10 mouse cellular contexts compared by ENCODE assay signal in the genomic region with DNA sequence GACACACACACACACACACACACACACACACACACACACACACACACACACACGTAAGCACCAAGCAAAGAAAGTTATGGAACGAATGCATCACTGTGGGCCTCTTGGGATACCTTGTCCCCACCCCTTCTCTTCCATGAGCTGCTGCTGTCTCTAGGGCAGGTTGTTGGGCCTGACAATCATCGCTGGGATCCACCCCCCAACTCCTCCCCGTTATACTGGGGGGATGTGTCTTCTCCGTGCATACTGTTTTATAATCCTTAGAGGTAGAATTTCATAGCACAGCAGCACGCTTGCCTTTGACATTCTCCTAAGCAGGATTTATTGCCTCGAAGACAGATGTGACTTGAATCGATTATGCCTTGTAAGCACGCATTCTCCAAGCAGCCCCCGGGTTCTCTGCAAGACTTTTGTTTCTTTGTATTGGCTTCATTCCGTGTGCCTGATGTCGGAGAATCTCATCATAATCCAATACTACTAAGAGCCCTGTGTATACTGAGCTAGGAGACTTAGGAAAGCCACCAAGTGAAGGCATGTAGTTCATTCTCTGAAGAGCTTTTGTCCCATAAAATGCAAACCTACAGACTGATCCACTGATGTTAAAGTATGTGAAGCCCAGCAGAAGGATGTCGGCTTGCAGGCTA.
DNase-seq lines count a peak whose midpoint lies in the region; ATAC-seq lines count a peak whose summit lies in the region.
"Had no signal": no experiment of that assay in that cellular context is flagged by ENCODE, and none has a peak within 500 bp of the region (broad histone marks: within the 10 kb centered on the region; RNA-seq: fewer than 3 reads in every experiment).

No protein-coding gene starts in this region.

- intact Hi-C loops in left cerebral cortex, postnatal 25 days (cut with DNase I): no loop called here

- no peaks in the 10 kb centered on the region for H3K4me1 ChIP-seq in limb, embryonic 11.5 days (ENCODE audit: control insufficient read depth, insufficient read depth, low read length)
- peaks cover 16% of the 10 kb centered on the region for H3K4me1 ChIP-seq in limb, embryonic 10.5 days
- H3K4me1 ChIP-seq in forebrain, embryonic 14.5 days (ENCODE audit: control insufficient read depth, insufficient read depth, low read length): peaks cover 37% of the 10 kb centered on the region
- H3K4me1 ChIP-seq in limb, embryonic 13.5 days: peaks cover 26% of the 10 kb centered on the region
- H3K4me1 ChIP-seq: megakaryocyte, embryonic 14.5 days had no signal

- peak; percentile 25 for DNase-seq in limb, embryonic 11.5 days (ENCODE audit: low spot score)
- no peak for DNase-seq in limb, embryonic 10.5 days (ENCODE audit: low spot score)
- peak; percentile 66 for DNase-seq in forebrain, embryonic 14.5 days (ENCODE audit: low spot score)
- peak; percentile 7 for DNase-seq in skeletal muscle tissue, adult 2 months (ENCODE audit: low read depth, low spot score)
- DNase-seq in spleen, postnatal 14 days (ENCODE audit: low spot score in 2 of 2): no peak
- no peak for DNase-seq in urinary bladder, postnatal 14 days (ENCODE audit: low spot score)
- no peak for DNase-seq in left cerebral cortex, postnatal 25 days (ENCODE audit: low spot score in 2 of 2)
- DNase-seq: layer of hippocampus, postnatal 36 days had no signal

- ATAC-seq in limb, embryonic 11.5 days (ENCODE audit: insufficient number of reproducible peaks, low FRiP score, low TSS enrichment, low read depth): peak; percentile 57; the same call in 1 of the 2 replicates
- peak; percentile 72; the same call in 1 of the 2 replicates for ATAC-seq in forebrain, embryonic 14.5 days
- peak; percentile 82 for ATAC-seq in limb, embryonic 13.5 days (ENCODE audit: low FRiP score, low read depth)

- no peak overlapping the region for H3K27ac ChIP-seq in limb, embryonic 11.5 days (replicated peaks; ENCODE audit: low read depth, low read length)
- no peak overlapping the region for H3K27ac ChIP-seq in limb, embryonic 10.5 days
- H3K27ac ChIP-seq in forebrain, embryonic 14.5 days (ENCODE audit: low read depth, low read length): peak overlapping the region; percentile 44; the same call in 1 of the 2 replicates
- H3K27ac ChIP-seq in limb, embryonic 13.5 days: no peak overlapping the region

- H3K4me2 ChIP-seq in limb, embryonic 11.5 days (ENCODE audit: low read depth, severe bottlenecking): no peak overlapping the region
- peak overlapping the region; percentile 31 for H3K4me2 ChIP-seq in forebrain, embryonic 14.5 days (ENCODE audit: low read length)
- H3K4me2 ChIP-seq in limb, embryonic 13.5 days (replicated peaks): peak overlapping the region; percentile 51

- WGBS in limb, embryonic 11.5 days: 47% methylated on average over 13 of the region's 13 CpGs
- 63% methylated on average over 13 of the region's 13 CpGs for WGBS in limb, embryonic 10.5 days
- 17% methylated on average over 13 of the region's 13 CpGs for WGBS in forebrain, embryonic 14.5 days
- 20% methylated on average over 13 of the region's 13 CpGs for WGBS in limb, embryonic 13.5 days

- no peak overlapping the region for H3K9ac ChIP-seq in limb, embryonic 11.5 days (ENCODE audit: low read length)
- no peak overlapping the region for H3K9ac ChIP-seq in forebrain, embryonic 14.5 days (ENCODE audit: low read length)
- H3K9ac ChIP-seq in limb, embryonic 13.5 days: no peak overlapping the region

- H3K9me3 ChIP-seq in limb, embryonic 11.5 days (ENCODE audit: control insufficient read depth, low read length): no peaks in the 10 kb centered on the region
- H3K9me3 ChIP-seq in limb, embryonic 10.5 days (replicated peaks): no peaks in the 10 kb centered on the region
- H3K9me3 ChIP-seq in forebrain, embryonic 14.5 days (replicated peaks; ENCODE audit: control insufficient read depth, low read length): no peaks in the 10 kb centered on the region
- H3K9me3 ChIP-seq in limb, embryonic 13.5 days: no peaks in the 10 kb centered on the region; the same call in 1 of the 2 replicates

- no peaks in the 10 kb centered on the region for H3K36me3 ChIP-seq in limb, embryonic 11.5 days (ENCODE audit: control insufficient read depth, insufficient read depth, low read length)
- no peaks in the 10 kb centered on the region for H3K36me3 ChIP-seq in limb, embryonic 10.5 days
- H3K36me3 ChIP-seq in forebrain, embryonic 14.5 days (ENCODE audit: control insufficient read depth, insufficient read depth, low read length): no peaks in the 10 kb centered on the region
- H3K36me3 ChIP-seq in limb, embryonic 13.5 days: no peaks in the 10 kb centered on the region

- no peak overlapping the region for H3K4me3 ChIP-seq in limb, embryonic 11.5 days (ENCODE audit: low read depth, low read length)
- no peak overlapping the region for H3K4me3 ChIP-seq in limb, embryonic 10.5 days
- H3K4me3 ChIP-seq in forebrain, embryonic 14.5 days (ENCODE audit: low read depth, low read length): peak overlapping the region; percentile 13; the same call in 1 of the 2 replicates
- H3K4me3 ChIP-seq in limb, embryonic 13.5 days: 0 out of 2 replicates have a peak overlapping the region, but pooled peaks have one; percentile 5
- H3K4me3 ChIP-seq: megakaryocyte, embryonic 14.5 days had no signal

- H3K27me3 ChIP-seq in limb, embryonic 11.5 days (ENCODE audit: control insufficient read depth, insufficient read depth, low read length): no peaks in the 10 kb centered on the region
- no peaks in the 10 kb centered on the region for H3K27me3 ChIP-seq in limb, embryonic 10.5 days (ENCODE audit: low read depth, poor library complexity, severe bottlenecking)
- no peaks in the 10 kb centered on the region for H3K27me3 ChIP-seq in forebrain, embryonic 14.5 days (replicated peaks; ENCODE audit: control insufficient read depth, insufficient read depth, low read length)
- H3K27me3 ChIP-seq in limb, embryonic 13.5 days: no peaks in the 10 kb centered on the region
- H3K27me3 ChIP-seq: megakaryocyte, embryonic 14.5 days had no signal

Comparison
In these comparisons a context has a peak if more than half of its experiments do, and no peak if none do; other contexts are left out.
1. DNase-seq: peak in limb, embryonic 11.5 days (single experiment), forebrain, embryonic 14.5 days (single experiment) and skeletal muscle tissue, adult 2 months (single experiment); none in limb, embryonic 10.5 days (single experiment), spleen, postnatal 14 days (0 of 2), urinary bladder, postnatal 14 days (single experiment) and left cerebral cortex, postnatal 25 days (0 of 2).
2. H3K4me3 ChIP-seq: peak in forebrain, embryonic 14.5 days (single experiment) and limb, embryonic 13.5 days (single experiment); none in limb, embryonic 11.5 days (single experiment) and limb, embryonic 10.5 days (single experiment).
3. Peak in every context shown above with its lines, with median percentiles within 50 percentile points of each other: ATAC-seq.